Mouse (Mus musculus): ENCODE data around the gene Prdm1.
A peak's percentile ranks its signal among the peaks of the same experiment; 100 is the strongest.

Gene Prdm1

DNA sequence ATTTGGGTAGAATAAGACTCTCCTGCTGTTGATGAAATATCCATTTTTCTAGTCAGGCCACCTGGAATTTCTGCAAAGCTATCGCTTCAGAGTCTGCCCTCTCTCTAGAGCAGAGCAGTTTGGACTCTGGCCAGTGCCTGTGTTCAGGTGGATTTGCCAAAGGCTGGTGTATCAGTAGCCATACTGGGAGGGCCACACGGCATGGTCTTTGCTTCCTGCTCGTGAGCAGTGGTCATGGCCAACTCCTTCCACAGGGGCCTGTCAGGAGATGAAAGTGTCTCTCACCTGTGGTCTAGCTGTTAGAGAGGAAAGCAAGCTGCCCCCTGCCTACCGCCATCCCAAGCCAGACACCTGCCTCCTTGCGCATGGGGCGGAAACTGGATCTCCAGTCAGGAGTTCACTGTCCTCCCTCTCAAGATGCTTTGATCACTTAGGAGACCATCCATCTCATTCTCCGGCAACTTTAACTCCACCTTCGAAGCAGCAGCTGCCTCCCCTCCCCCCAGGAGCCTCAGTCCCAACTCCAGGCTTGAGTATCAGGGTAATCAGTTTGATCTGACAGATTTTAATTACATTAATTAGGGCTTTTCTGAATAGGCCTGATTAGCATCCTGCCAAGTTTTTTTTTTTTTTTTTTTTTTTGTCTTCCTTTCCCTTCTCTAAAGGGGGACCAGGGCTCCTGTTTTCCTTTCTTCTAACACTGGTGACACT, 35.3 kb downstream of the Prdm1 start:
- no peak for DNase-seq

DNA sequence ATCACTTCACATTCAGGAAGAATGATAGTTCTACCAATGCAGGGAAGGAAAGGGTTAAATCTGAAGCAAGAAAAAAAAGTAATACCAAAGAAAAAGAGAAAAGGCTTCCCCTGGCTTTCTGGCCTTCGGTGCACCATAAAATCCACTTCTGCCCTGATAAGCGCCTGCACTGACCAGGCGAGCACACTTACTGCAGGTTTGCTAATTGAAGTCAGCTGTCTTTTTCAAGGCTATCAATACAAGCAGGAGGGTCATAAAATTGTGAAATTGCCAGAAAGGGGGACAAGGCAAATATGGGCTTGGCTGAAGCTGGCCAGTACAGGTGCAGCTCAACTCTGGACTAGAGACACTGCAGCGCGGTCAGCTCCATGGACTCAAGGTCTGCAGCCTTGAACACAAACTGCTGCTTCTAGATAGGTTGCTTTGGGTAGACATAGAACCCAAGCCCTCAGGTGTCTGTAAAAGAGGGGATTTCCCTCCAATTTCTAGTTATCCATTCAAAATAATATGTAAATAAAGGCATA, 37.3 kb downstream of the Prdm1 start:
- no peak for DNase-seq

DNA sequence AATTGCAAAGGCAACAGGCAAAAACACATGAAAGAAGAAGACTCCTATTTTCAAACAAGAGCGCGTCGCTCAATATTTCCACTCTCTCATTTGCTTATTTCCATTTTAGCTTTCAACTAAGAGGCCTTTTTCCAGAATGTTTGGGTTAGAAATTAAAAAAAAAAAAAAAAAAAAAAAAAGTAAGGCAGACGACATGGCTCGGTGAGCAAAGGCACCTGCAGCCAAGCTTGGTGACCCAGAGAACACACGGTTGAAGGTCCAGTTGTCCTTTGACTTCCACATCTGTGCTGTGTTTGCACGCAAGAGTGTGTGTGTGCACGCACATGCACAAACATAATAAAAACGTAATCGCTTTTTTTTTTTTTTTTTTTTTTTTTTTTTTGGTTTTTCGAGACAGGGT, 41.2 kb downstream of the Prdm1 start:
- DNase-seq: no peak

DNA sequence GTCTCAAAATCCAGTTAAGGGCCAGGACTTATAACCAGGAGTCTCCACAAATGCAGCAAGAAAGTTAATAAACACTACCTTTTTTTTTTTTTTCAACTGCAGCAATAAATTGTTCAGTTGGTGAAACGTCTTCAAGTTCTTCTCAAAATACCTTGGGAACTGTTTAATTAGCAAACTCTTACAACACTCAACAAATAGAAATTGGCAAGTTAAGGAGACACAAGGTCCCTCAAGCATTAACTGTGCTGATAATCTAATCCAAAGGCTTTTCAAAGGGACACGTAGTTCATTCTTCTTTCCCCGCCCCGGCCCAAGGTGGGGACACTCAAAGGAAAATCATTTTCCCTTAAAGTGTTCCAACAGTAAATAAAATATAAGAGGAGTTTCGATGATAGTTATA, 44.2 kb downstream of the Prdm1 start:
- DNase-seq: no peak

- DNase-seq: no peak
These were observed 45.2 kb downstream of the Prdm1 start for GRCm38 (mm10) chr10:44483116-44483515.

- DNase-seq: no peak
These were observed 46.9 kb downstream of the Prdm1 start for GRCm38 (mm10) chr10:44481379-44481778.

DNA sequence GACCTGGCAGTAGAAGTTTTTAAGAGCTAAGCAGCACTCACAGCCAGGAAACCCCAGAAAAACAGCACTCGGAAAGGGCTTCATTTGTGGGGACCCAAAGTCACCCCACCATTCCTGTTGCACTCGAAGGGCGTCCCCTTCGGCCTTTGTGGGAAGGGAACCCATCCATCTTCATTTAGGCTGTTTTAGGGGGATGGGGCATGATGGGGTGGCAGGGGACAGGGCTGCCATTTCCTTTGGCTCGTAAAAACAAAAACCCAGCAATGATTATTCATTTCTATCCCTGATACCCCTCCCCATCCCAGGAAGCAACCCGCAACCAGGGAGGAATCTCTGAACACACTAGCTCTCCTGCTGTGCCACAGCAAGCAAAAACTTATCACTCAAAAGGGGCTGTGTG, 49.0 kb downstream of the Prdm1 start:
- no peak for DNase-seq

GRCm38 (mm10) chr10:44478091-44478490, 50.2 kb downstream of the Prdm1 start:
- DNase-seq: no peak

DNA sequence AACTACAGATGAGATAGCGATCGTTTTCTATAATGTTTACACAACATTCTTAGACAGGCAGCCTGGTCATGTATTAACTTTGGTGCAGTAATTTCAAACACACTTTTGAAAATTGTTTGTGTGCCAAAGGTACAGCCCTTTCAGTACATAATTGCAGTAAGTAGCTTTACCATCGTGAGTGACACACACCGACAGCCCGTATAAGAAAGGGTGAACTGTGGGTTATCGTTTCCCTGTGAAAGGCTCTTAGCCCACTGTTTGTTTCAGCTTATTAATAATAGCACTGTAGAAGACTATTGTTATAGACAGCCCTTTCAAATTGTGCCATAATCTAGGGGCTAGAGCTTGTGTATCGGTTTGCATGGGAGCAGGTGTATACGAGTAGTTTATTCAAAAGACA, 51.1 kb downstream of the Prdm1 start:
- no peak for DNase-seq

- DNase-seq: no peak
These were observed 51.8 kb downstream of the Prdm1 start for GRCm38 (mm10) chr10:44476523-44476922.

GRCm38 (mm10) chr10:44475376-44475775, 52.9 kb downstream of the Prdm1 start:
- DNase-seq: no peak

DNA sequence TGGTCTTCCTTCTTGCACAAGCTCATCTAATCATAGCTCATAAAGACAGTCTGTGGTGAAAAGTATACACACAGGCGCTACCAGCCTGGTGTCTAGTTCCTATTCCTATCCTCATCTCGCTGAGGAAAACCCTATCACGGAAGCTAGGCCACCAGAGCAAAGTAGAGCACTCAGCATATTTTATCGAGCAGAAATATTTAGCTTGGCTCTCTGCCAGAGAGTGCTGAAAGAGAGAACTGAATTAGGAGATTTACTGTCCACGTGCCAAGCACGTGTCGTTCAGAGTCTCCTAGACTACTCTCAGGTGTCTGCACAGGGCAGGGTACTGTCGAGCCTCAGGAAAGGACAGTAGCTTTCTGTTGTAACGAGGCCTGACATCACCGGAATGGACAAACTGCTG, 54.0 kb downstream of the Prdm1 start:
- no peak for DNase-seq

DNA sequence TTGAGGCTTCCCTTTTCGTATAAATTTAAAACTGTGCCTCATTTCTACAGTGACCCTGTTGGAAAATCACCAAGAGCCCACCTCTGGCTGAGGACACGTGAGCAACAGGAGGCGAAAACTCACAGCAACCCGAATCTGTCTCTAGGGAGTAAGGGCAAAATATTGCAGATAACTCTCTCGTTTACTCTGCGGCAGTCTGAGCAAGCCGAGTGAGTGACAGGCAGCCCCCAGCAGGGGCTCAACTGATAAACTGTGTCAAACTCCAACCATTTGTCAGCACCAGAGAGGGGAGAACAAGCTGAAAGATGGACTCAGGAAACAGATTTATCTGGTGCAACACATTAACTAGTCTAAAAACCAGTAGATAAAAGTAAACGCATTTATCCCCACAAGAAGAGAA, 62.7 kb downstream of the Prdm1 start:
- DNase-seq: no peak

DNA sequence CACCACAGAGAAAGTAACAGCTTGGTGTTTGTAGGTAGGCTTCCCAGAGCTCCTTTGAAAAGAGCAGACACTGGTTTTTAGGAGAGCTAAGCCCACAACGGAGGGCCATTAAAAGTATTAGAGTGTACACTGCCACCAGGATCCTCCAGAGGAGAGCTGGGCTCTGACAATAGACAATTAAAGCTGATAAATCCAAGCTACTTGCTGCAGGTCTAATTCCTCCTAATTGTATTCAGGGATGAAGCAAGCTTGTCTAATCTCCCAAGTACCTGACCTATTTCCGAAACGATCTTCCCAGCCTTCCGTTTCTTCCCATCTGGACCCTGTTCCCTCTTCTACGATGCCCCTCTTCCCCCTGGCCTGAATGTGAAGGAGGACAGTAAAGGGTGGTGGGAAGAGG, 63.7 kb downstream of the Prdm1 start:
- DNase-seq: no peak

GRCm38 (mm10) chr10:44463856-44464255, 64.4 kb downstream of the Prdm1 start:
- DNase-seq: no peak

DNA sequence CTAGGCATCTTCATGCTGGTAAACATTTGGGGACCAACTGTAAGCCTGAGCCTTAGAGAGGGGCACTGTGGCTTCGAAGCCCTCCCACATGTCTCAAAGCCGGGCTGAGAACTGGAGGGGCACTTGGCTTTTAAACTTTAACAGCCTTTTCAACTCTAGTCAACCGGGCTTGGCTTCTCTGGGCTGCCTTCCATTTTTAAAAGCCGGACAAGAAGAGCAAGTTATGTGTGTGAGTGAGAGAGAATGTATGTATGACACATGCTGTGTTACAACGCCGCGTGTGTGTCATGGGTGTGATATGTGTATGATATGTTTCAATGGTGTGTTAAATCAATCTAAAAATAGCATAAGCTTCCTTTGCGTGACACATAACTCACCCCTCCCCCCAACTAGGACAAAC, 66.0 kb downstream of the Prdm1 start:
- no peak for DNase-seq

DNA sequence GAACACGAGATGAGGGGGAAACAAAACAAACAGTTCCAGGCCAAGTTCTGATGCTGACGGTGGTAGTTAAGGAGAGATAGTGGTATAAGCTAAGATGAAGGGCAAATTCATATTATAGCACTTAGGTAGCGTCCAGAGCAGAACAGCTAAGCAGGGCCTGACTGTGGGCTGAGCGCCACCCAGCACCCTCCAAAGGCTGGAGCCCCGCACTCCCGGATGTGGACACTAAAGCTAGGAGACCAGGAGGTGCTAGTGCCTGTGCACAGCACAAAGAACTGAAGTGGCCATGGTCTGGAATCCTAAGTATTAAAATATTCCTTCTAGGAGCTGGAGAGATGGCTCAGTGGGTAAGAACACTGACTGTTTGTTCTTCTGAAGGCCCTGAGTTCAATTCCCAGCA, 67.2 kb downstream of the Prdm1 start:
- DNase-seq: no peak

DNA sequence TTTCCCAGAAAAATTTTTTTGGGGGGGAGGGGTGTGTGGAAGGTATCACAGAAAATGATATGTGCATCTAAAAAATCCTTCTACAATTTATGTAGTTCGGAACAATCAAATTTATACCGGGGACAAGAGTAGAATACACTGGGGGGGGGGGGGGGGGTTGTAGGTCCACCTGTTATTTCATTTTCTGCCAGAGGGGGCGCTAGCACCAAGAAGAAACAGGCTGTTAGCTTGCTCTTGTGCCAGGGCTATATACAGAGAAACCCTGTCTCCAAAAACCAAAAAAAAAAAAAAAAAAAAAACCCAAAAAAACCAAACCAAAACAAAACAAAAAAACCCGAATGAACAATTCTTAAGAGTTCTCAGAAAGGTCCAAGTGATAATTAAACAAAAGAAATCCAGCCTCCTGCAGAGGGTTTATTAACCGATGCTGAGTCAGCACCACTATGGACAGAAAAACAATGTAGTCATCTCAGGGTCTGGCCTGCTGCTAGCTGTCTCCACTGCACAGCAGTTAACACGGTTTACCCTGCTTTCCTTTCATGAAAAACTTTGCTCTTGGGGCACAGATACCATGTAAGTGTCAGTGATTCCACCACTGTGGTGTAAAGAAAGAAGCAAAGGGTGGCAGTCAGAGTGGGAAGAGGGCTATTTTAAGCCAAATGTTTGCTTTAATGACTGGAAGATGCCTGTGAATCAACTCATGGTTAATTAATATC, 68.0 kb downstream of the Prdm1 start:
- DNase-seq: peak; percentile 70

DNA sequence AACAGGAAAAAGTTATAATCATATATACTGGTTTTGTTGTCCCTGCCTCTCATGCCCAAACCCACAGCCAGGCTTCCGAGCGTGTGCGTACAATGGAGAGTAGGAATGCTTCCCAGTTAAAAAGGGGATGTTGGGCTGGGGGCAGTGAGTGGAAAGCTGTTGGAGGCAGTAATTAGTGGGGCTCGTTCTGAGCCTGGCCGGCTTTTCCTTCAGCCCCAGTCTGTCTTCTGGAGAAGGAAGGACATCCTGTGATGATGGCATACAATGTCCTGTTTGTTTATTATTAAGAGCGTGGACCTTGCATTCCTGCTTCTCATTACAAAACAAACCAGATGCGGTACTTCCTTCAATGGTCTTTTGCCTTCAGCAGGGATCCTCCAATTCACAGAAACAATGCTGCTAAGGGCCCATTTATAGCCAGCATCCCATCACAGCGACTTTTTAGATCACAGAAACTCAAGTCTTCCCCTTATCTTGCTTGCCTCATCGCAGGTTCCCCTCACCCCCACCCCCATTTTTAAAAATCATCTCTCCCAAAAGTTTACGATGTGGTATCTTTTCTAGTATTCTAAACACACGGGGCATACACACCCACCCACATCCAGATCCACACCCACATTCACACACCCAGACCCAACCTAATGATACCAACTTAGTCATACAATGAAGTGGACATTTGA, 68.8 kb downstream of the Prdm1 start:
- no peak for DNase-seq

GRCm38 (mm10) chr10:44458534-44459315, 69.6 kb downstream of the Prdm1 start:
- DNase-seq: peak; percentile 35

DNA sequence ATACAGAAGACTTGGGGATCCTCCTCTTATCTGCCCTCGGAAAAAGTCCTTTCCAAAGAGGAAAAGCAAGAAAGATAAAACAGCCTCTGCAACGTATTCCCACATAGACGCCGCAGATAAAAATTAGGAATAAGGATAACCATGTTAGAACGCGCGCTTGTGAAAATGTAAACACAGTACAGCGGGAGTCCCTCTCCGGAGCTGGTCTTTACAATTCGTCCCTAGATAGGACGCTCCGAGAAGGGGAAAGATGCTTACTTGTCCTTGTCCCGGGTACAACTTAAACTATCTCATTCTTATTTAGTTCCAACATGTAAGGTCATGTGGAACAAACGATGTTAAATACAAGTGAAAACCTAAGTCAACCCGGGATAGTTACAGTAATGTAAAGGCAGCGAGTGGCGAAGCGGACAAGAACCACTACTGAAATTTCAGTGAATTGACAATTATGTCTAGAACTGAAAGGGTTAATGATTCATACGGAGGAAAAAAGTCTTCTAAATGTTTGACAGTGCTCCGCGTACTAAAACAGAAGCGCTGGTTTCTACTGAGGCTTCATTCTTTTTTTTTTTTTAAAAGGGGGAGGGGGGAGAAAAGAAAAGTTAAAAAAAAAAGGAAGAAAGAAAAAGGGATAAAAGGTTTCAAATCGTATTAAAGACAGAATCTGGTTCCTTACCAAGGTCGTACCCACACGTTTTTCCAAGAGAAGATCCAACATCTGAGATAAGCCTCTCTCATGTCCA, 70.3 kb downstream of the Prdm1 start:
- no peak for DNase-seq
